Mouse (Mus musculus) testis, adult 2 months (tissue): ENCODE data around the gene Olfr1025-ps1.

Source experiments
- CTCF ChIP-seq: fragments of 200-500 bp; IDR thresholded peaks from 2 replicates; pipeline ENCODE4 v1.5.1; 2012; ENCODE audit warnings: low read depth, mild to moderate bottlenecking, inconsistent platforms, low read length, moderate library complexity; ENCODE audit not compliant: control insufficient read depth, insufficient read depth, insufficient replicate concordance
- POLR2A ChIP-seq: fragments of 200-500 bp; IDR thresholded peaks from 2 replicates; pipeline ENCODE4 v1.6.1; 2012; ENCODE audit warnings: low read depth, mild to moderate bottlenecking, inconsistent platforms, low read length, moderate library complexity; ENCODE audit not compliant: control insufficient read depth

DNA sequence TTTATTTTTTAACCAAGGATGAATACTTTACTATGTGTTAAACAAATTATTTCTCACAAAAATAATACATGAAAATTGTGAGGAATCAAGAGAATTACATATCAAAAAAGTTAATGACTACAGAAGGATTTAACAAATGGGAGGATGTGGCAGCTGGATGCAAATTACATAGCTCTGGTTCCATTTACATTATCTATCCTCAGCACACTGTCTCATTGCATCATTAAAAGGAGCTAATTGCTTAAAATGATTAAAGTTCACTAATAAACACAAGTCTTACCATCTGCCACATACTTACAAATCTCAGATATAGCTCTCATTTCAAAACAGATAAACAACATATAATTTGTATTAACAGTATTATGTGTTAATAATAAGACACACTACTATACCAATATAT lies 1.8 kb upstream of the Olfr1025-ps1 start:
- no peak for TF ChIP-seq CTCF
- TF ChIP-seq POLR2A: no peak
